Mouse (Mus musculus) spleen, embryonic (tissue): ENCODE data around the gene Wrnip1.

Source experiments
- CTCF ChIA-PET: fragments of 350-600 bp; sonication (Branson Sonifier 250); formaldehyde crosslinking; loops from one replicate; lab custom pipeline; 2022; lab: Charles Lee

Wrnip1 gene

DNA sequence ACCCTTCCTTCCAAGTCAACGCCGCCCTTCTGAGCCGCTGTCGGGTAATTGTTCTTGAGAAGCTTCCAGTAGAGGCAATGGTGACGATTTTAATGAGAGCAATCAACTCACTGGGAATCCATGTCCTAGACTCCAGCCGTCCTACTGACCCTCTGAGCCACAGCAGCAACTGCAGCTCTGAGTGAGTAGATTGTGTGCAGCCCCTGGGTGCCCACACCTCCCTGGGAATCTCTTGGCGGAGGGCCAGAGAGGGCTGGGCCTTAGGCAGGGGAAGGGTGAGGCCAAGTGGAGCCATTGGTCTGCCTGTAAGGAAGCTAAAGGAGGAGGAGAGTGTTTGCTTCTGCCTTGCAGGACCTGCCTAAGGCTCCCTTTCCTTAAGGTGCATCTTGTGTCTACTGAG is 5.0 kb downstream of the Wrnip1 start:
- CTCF ChIA-PET: no interaction called here

DNA sequence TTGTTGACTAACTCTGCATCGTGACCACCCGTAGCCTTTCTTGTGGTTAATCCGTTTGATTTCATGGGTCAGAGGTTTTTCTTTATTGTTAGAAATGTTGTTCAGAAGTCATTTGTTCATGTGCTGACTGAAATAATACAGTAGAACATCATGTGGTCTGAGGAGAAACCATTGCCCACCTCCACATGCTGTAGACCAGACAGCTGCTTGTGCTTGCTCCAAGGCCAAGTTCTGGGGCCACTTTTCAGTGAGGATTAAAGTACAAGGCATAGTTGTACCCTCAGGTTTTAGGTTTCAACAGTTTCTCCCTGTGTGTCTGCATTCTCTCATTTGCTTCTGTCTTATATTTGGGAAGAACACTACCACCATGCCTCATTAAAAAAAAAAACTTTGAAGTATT is 5.8 kb downstream of the Wrnip1 start:
- CTCF ChIA-PET: no interaction called here

DNA sequence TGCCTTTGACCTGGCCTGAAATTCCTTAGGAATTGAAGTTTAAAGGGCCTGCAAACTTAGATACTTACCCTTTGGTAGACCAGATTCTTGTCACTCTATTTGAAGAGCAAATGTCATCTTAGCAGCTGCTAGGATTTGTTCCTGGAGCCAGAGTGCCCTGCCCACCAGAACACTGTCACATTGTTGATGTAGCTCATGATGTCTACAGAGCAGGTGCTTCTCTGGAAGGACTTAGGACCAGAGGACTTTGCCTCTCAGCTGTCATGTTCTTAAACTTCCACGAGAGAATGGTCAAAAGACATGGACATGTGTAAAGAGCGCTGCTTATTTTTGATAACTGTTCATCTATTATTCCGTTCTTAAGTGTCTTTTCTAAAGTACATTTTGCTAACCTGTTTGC is 17.4 kb downstream of the Wrnip1 start:
- CTCF ChIA-PET: no interaction called here

DNA sequence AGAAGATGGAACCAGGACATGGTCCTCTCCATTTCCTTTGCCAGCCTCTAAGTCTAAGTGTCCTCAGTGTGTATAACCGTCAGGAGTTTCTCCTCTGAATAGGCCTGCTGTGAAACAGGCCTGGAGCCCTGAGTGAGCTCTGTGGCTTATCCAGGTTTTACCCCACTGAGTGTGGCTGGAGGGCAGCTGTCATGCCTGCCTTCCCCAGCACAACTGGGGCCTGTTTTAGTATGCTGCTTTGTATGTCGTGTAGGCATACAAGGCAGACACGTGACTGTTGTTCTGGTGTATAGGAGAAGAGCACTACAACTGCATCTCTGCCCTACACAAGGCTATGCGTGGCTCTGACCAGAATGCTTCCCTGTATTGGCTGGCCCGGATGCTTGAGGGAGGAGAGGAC is 18.1 kb downstream of the Wrnip1 start:
- CTCF ChIA-PET: interaction anchor here (1.0 kb wide), 1 partner anchor 12 kb away, joined by 3 read pairs; no protein-coding TSS in a partner anchor

DNA sequence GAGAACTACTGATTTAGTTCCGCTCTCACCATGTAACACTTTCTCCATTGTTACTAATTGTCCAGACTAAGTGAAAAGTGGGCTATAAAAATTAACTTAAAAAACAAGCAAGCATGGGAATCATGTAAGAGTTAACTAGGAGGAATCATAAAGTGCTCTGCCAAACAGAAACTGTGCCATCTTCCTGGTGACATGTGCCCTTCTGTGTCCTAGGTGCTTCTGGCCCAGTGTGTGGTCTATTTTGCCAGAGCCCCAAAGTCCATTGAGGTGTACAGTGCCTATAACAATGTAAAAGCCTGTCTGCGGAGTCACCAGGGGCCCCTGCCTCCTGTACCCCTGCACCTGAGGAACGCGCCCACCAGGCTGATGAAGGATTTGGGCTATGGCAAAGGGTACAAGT is 19.8 kb downstream of the Wrnip1 start:
- CTCF ChIA-PET: no interaction called here

DNA sequence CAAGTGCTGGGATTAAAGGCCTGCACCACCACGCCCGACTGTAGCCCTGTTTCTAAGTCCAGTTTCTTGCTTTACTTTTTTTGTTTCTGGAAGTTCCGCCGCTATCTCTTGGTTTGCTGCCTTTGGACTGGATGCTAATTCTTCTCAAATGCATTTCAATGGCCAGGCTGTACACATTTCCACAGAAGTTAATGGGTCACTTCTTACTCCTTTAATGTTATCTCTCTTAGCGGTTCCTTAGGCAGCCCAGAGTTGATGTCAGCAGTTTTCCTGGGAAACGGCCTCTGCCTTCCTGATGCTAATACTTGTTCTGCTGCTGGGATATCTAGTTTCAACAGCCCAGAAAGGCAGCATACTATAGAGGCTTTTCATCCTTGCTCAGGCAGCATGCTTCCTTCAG is 21.3 kb downstream of the Wrnip1 start:
- CTCF ChIA-PET: no interaction called here

DNA sequence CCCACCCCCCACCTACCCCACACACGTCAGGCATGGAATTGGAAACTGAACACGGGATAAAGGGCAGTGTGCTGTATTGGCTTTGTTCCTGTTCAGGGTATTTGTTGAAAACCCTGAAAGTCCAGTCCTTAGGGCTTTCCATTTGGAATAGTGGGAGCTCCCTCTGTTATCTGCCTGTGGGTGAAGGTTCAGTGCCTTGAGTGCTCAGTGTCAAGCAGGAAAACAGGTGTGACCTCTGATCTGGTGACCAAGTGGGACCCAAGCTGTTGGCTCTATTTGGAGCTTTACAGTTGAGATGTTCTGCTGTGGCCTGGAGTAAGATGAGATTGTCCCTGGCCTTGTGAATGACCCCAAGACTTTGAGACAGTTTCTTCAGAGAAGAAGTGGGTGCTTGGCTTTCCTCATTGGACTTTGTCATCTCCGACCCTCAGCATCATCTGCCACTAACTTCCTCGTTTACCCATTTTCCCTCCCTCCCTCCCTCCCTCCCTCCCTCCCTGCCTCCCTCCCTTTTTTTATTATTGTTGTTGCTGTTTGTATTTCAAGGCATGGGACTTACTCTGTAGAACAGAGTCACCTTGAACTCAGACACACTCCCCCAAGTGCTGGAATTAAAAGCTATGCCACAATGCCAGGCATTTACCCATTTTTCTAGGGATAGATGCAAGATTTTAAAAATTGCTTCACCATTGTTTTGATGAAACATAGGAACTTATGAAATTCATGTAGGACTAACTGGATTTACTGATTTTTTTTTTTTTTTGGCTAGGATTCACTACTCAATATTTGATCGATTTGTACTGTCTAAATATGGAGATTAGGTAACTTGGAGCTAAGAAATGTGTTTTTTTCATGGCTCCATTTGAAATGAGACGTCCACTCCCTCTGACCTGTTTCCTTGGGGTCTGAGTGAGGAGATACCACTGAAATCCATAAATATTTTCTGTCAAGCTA is 22.8 kb downstream of the Wrnip1 start:
- CTCF ChIA-PET: no interaction called here

DNA sequence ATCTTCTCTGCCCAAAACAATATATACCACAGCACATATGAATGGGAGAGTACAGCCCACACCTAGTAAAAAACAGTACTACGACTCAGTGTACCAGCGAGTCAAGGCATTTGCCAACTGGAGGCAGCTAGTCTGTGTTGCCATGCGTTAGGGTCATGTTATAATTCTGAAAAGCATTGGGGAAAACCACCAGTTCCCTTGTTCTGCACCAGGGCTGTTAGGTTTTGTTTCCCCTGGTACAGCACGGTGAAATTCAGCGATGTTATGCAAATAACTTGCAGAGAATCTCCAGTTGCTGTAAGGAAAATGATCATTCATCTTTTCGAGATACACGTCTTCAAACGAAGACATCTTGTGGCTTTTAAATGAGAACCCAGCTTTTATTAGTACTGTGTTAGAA is 23.7 kb downstream of the Wrnip1 start:
- CTCF ChIA-PET: no interaction called here

DNA sequence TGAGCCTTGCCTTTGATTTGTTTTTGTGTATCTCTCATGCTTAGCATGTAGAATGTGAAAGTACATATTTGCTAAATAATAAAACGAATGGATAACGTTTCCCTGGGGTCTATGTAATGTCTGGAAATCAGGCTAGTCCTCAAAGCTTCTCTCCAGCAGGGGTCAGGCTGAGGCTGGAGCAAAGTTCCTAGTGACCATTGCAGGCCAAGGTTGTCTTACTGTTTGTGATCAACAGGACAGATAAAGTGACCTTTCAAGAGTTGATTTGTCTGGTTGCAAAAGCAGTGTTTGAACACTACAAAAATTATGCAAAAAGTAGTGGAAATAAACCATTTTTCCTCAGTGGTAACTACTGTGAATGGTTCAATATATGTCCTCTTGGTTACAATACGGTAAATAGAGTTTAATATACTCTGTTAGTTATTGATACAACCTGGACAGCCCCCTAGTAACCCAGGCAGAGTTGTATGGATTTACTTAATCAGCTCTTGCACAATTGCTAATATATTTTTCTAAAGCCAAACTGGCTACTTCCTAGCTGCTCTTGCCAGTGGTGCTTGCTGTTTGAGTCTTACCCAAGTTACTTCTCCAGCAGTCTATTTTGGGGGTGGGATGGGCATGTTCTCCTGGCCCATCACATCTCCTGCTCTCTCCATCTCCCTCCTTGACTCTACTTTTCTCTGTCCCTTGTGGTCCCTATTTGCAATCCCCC is 25.4 kb downstream of the Wrnip1 start:
- CTCF ChIA-PET: interaction anchor here (0.9 kb wide), 1 partner anchor 25 kb away, joined by 3 read pairs; no protein-coding TSS in a partner anchor

DNA sequence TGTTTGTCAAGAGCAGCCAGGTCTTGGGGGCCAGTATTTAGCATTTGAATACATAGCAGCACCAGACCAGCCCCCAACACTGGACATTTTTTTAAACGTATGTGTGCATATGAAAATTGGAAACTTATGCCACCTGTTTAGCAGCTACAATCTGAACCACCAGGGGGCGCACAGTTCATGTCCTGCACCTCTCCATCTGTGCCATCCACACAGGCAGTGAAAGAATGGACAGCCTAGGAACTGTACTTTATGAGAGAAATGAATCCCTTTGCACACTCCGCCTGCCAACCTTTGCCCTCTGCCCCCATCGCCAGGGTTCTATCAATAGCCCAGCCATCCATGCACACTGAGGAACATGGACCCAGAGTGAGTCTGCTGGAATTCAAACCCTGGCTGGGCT is 26.1 kb downstream of the Wrnip1 start:
- CTCF ChIA-PET: interaction anchor here (0.9 kb wide), 1 partner anchor 25 kb away, joined by 3 read pairs; no protein-coding TSS in a partner anchor

DNA sequence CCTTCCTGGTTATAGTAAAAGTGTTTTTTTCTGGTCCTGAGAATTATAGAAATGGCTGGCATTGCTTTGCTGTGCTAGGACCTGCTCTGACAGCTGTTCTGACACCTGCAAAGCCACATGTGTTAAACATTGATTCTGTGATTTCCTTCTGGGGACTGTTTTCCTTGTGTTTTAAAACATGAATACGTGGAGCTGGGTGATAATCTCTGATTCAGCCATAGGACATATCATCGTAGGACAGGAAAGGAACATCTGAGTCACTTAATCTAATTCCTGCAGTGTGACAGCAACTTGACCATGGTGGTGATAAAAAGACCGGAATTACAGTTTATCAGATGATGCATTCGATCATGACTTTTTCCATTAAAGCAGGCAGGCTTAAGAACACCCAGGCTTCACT is 27.0 kb downstream of the Wrnip1 start:
- CTCF ChIA-PET: no interaction called here

DNA sequence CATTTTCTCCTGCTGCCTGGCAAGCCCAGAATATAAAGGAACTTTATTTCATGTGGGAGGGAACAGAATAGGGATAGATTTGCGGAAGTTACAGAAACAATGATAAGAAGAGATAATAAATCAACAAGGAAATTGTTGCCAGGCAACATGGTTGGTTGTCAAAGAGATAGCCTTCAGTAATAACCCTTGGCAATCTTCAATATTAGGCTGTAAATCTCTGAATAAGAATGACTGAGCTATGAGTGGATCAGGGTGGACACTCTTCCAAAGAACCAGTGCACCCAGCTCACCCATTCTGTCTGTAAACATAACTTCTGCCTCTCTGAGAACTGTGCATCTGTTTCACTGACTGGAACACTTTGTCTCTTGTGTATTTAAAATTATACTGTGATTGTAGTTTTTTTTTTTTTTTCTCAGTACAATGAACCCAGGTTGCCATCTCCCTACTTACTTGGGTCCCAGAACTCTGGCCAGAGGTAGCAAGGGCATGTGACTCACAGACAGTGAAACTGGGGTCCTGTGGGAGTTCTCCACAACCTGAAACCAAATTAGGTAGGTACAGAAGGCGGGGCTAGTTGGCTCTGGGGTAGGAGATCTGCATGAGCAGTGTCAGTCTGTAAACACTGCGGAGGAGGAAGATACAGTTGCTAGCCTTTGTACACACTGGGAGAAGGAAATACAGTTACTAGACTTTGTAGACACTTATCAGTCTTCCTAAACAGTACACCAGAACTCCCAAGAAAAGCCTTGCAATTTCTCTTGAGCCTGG is 29.9 kb downstream of the Wrnip1 start:
- CTCF ChIA-PET: interaction anchor here (0.7 to 1.1 kb wide), 3 partner anchors 11 to 136 kb away, joined by 3 to 4 read pairs (median 3); partner anchors contain the start of gene D930007J09Rik

DNA sequence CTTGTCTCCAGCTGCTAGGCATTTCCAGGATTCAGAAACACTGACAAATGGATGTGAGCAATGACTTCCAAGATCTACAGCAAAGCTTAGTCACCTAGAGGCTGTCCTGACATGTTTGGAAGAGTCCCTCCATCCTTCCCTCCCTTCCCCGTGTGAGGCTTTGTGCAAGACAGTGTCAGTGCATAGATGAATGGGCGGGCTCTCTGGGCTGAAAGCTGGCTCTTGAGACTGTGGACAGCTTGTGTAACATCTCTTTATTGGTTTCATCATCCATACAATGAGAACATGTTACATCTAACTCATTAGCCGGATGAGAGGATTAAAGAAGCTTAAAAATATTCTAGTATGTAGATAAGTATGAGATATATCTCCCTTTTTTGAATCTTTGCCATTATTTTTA is 30.9 kb downstream of the Wrnip1 start:
- CTCF ChIA-PET: interaction anchor here (1.1 kb wide), 1 partner anchor 12 kb away, joined by 3 read pairs; no protein-coding TSS in a partner anchor

DNA sequence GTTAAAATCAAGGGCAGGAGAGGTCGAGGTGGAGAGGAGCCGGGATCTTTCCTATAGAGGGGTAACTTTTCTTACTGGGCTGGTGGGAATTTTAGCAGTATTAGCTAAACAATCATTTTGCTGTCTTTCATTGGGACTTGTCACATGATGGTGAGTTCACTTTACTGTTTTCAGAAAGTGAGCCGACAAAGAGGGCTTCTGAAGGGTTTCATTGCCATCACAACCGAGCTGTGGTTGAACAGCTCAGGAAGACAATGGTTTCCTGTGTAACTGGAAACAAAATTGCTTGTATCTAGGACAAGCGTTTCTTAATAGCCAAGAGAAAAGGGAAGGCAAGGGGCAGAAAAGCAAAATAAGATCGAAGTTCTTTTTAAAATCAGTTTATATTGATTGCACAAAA is 31.4 kb downstream of the Wrnip1 start:
- CTCF ChIA-PET: no interaction called here

DNA sequence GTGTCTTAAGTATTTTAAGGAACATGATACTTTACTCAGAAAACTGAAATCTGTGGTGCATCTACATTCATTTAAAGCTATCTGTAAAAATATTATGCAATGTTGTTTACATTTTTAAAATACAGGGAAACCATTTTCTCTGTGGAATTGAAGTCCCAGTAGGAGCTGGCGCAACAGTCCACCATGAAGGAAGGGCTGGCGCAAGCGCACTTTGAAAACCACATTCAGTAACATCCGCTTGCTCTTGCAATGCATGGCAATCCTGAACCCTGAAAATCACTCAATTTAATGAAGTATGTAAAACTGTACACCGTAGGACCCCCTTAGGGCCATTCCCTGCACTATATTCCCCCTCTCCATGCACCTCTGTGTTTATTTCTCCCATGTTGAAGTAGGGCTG is 32.7 kb downstream of the Wrnip1 start:
- CTCF ChIA-PET: no interaction called here

DNA sequence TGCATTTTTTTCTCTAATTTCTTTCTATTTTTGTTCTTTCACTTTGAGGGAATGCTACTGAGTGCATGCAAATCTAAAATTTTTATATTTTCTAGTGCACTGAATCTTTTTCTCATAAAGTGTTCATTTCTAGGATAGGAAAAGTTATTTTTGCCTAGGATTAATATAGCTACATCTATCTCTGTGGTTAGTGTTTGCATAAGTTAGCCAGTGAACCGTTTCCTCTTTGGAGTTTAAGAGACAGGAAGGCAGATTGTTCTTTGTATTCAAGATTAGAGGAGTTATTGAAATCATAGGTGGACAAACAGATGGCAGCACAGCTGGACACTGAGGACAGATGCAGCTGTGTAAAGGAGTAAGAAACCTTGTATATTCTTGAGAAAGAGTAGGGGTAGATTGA is 37.5 kb downstream of the Wrnip1 start:
- CTCF ChIA-PET: no interaction called here

DNA sequence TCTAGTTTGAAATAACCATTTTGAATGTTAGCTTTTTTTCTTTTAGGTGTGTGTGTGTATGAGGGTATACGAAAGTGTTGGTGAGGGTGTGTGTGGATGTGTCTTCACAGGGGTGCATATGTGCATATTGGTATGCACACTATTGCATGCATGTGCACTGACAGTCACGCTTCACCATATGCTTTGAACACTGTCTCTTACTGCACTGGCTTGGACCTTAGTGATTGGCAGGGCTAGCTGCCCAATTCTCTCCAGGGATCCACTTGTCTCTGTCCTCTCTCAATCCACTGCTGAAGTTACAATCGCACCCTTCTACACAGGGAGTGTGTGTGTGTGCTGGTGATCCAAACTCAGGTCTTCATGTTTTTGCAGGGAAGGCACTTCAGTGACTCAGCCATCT is 39.5 kb downstream of the Wrnip1 start:
- CTCF ChIA-PET: no interaction called here

DNA sequence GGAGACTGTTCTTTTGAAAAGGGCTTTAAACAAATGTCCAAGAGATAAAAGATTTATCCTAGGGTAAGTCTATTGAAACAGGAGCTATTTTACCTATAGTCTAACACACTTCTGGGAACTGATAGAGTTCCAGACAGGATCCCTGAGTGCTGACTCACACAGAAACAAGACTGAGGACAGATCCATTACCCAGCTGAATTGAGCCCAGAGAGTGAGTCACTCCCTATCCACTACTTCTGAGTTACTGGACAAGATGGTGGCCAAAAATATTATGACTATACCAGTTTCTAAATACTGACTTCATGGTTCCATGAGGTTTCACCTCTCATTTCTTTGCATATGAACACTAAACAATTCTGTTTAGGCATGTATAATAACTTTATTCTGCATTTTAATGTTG is 44.4 kb downstream of the Wrnip1 start:
- CTCF ChIA-PET: no interaction called here

DNA sequence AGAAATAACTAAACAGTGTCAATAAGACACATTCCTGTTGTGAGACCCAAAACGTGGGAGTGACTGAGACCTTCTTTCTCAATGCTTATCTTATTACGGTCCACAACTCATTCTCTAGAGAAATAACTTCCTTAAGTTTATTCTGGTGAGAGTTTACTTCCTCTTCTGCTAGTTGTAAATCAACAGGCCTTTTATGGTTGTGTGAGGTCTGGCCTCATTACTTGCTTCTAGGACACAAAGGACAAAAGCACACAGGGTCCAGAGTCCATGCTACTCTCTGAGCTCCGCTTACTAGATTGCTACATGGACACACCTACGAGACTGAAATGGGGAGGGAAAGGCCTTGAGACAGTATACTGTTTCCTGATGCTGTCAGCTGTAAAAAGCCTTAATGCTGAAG is 47.3 kb downstream of the Wrnip1 start:
- CTCF ChIA-PET: no interaction called here

DNA sequence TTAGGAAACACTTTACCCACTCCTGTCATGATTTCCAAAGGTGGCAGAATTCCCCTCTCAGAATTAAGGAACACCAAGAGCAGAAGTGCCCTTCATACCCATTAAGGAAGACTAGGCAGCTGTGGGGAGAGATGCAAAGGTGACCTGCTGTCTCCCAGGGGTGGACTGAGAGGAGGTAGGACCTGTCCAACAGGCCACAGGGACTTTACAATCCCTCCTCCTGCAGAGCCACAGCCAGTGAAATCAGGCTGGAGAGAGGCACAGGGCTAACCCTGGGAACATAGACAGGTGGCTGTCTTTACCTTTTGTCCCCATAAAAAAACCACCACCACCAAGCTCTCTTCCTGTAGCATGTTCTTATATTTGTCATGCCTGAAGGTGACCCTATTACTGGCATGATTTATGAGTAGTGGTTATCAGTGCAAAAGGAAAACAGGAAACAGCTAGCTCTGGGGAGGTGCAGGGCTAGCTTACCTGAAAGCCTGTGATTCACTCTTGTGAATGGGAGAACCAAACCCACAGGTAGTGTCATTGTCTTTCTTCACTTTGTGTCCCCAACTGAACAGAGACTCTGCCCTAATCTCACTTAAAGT is 47.8 kb downstream of the Wrnip1 start:
- CTCF ChIA-PET: no interaction called here

DNA sequence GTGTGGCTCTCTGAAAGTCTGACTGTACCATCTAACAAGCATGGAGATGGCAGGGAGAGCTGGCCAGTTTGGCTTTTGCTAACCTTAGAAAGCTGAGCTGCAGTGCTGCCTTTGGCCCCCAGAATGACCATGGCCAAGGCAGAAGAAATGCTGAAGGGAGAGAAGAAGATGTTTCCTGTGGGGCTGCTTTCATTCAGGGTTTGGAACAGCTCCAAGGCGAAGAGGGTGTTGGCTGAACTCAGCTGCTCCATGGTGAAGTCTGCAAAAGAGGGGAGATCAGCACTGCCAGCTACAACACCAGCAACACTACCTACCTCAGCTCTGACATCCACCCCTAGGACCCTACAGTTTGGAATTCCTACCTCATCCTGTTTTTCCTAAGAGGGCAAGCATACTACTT is 48.3 kb downstream of the Wrnip1 start:
- CTCF ChIA-PET: no interaction called here
